Mouse (Mus musculus) liver, adult 2 months (tissue): ENCODE data around the gene Cenpj. TPM values are rescaled to one million over a fixed set of nuclear protein-coding genes. Genes with fewer than 3 reads are reported as not detected.

Experiments
- DNase-seq: peaks from one replicate; pipeline ENCODE4 v3.0.0-alpha.2; 2011; ENCODE audit warnings: low read depth, low spot score; ENCODE audit errors: extremely low read depth
- H3K27ac ChIP-seq: fragments of 200-500 bp; replicated peaks from 2 replicates; pipeline ENCODE4 v1.5.1; 2012; ENCODE audit warnings: low read depth, mild to moderate bottlenecking, control low read depth, inconsistent platforms, low read length; ENCODE audit not compliant: insufficient read depth
- H3K27me3 ChIP-seq: fragments of 200-500 bp; 2 replicates; pipeline ENCODE4 v1.6.1; 2012; ENCODE audit warnings: mild to moderate bottlenecking, moderate library complexity, low read length, inconsistent platforms; ENCODE audit not compliant: control insufficient read depth, insufficient read depth
- H3K36me3 ChIP-seq: fragments of 200-500 bp; 2 replicates; pipeline ENCODE4 v1.6.1; 2012; ENCODE audit warnings: low read length, inconsistent platforms; ENCODE audit not compliant: control insufficient read depth, insufficient read depth
- H3K4me1 ChIP-seq: fragments of 200-500 bp; 2 replicates; pipeline ENCODE4 v1.6.1; 2011; ENCODE audit warnings: low read length; ENCODE audit not compliant: control insufficient read depth, insufficient read depth
- H3K4me3 ChIP-seq: fragments of 200-500 bp; 2 replicates; pipeline ENCODE4 v1.5.1; 2011; ENCODE audit warnings: low read depth, mild to moderate bottlenecking, control low read depth, low read length, moderate library complexity; ENCODE audit not compliant: insufficient read depth
- H3K79me2 ChIP-seq: fragments of 200-500 bp; 2 replicates; pipeline ENCODE4 v1.6.1; 2012; ENCODE audit warnings: inconsistent platforms, mild to moderate bottlenecking, low read length, moderate library complexity; ENCODE audit not compliant: control insufficient read depth, insufficient read depth
- H3K9ac ChIP-seq: fragments of 200-500 bp; 2 replicates; pipeline ENCODE4 v1.6.1; 2012; ENCODE audit warnings: low read depth, mild to moderate bottlenecking, control low read depth, inconsistent platforms, low read length
- CTCF ChIP-seq: fragments of 200-500 bp; IDR thresholded peaks from 2 replicates; pipeline ENCODE4 v1.5.1; 2011; ENCODE audit warnings: low read depth, low read length, control low read depth
- POLR2A ChIP-seq: fragments of 200-500 bp; IDR thresholded peaks from 2 replicates; pipeline ENCODE4 v1.6.1; 2011; ENCODE audit warnings: low read length, control low read depth; ENCODE audit not compliant: insufficient read depth; ENCODE audit errors: extremely low read depth
- WGBS: fragments of 180-500 bp; shearing (Covaris S2); methylation state at CpG from one replicate; pipeline ENCODE4 v1.1.7; 2018; 5-methylcytosine and 5-hydroxymethylcytosine counted together
- polyA plus RNA-seq: library from polyadenylated mRNA; depleted of rRNA; stranded (reverse); fragments of >200 nt; gene quantifications from 2 replicates; pipeline ENCODE4 v1.2.3, GENCODE M21; 2012
- total RNA-seq: library from RNA; depleted of rRNA; stranded (reverse); fragments of >200 nt; gene quantifications from 2 replicates; pipeline ENCODE4 v1.2.3, GENCODE M21; 2014

Cenpj gene
- total and polyA plus RNA-seq, 2 experiments, result 0.67 to 4.1 TPM

DNA sequence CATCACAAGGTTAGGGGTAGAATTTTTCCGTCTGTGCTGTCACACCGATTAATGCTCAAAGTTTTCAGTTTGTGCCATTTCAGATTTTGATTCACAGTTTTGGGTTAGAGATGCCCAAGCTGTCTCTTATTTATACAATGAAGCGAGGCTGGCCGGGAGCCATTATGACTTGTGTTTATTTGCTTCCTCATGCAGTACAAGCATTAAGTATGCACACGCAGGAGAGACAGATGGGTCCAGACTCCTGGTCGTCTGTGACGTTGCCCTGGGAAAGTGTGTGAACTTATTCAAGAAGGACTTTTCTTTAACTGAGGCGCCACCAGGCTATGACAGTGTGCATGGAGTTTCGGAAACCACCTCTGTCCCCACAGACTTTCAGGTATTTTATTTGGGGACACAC, 26.8 kb upstream of the Cenpj start:
- no peaks in the 10 kb centered on the region for H3K27me3 ChIP-seq
- DNase-seq, result no peak
- no peak overlapping the region for H3K27ac ChIP-seq
- H3K4me1 ChIP-seq, result peaks cover 9% of the 10 kb centered on the region; the same call in 1 of the 2 replicates
- WGBS, result 93% methylated on average over 9 of the region's 9 CpGs
- no peak overlapping the region for H3K4me3 ChIP-seq
- no peak for TF ChIP-seq CTCF
- no peak for TF ChIP-seq POLR2A
- no peak overlapping the region for H3K9ac ChIP-seq
- peaks cover 34% of the 10 kb centered on the region for H3K36me3 ChIP-seq
- no peaks in the 10 kb centered on the region for H3K79me2 ChIP-seq

DNA sequence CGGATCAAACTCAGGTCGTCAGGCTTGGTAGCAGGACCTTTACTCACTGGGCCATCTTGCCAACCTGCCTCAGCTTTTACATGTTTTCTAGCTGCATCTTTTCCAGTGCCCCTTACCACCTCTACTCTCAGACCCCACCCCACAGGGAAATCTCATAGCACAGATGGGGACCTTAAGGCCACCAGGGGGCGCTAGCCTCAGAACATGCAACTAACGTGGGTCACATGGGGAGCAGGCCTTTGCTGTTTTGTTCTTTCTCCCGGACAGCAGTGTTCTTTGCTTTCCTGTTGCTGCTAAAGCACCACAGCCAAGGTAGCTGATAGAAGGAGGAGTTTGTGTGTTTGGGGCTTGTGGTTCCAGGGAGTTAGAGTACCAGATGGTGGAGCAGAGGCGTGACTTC, 23.5 kb upstream of the Cenpj start:
- WGBS, result 64% methylated on average over 6 of the region's 6 CpGs
- Histone ChIP-seq H3K4me1 (peaks cover 12% of the 10 kb centered on the region; the same call in 1 of the 2 replicates), H3K27ac (no peak overlapping the region), H3K36me3 (peaks cover 42% of the 10 kb centered on the region), H3K79me2 (no peaks in the 10 kb centered on the region), H3K9ac (no peak overlapping the region), H3K4me3 (no peak overlapping the region), H3K27me3 (no peaks in the 10 kb centered on the region)
- peak; percentile 41 for DNase-seq
- TF ChIP-seq POLR2A, result no peak
- peak; percentile 87 for TF ChIP-seq CTCF

DNA sequence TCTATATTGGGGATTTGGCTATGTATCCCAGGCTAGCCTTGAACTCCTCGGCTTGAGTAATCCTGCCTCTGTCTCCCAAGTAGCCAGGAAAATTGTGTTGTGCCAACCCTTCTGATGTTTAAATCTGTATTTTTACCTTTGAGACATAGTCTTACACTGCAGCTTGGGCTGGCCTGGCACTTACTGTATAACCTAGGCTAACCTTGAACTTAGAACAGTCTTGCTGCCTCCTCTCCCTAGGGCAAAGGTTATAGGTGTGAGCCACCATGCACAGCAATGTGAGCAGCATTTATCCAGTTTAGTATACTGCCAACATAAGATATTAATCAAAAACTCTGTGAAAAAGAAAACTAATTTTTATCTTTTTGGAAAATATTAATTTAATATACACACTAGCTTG, 19.6 kb upstream of the Cenpj start:
- Histone ChIP-seq H3K9ac (no peak overlapping the region), H3K36me3 (peaks cover 53% of the 10 kb centered on the region), H3K4me1 (peaks cover 12% of the 10 kb centered on the region; the same call in 1 of the 2 replicates), H3K27me3 (no peaks in the 10 kb centered on the region), H3K79me2 (no peaks in the 10 kb centered on the region), H3K27ac (peak overlapping the region; percentile 49; the same call in 1 of the 2 replicates), H3K4me3 (no peak overlapping the region)
- DNase-seq, result peak; percentile 74
- TF ChIP-seq POLR2A (0 out of 2 replicates have a peak, but pooled peaks have one; percentile 4), CTCF (no peak)
- 64% methylated on average over 1 of the region's 1 CpGs for WGBS

DNA sequence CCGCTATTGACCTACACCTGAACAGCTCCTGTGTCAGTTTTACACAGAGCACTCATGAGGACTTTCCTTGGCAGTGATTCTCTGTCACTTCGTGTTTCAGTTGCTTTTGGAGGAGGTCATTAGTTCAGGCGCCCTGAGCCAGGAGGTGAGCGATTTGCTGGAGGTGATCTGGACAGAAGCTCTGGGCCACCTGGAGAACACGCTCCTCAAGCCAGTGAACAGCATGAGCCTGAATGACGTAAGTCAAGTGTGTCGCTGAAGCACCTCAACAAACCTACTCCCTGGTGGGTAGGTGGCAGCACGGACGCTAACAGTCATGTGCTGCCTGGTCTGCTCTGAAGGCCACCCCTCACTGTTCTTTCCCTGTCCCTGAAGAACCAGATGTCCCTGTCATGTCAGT, 17.0 kb upstream of the Cenpj start:
- 93% methylated on average over 9 of the region's 9 CpGs for WGBS
- no peak overlapping the region for H3K4me3 ChIP-seq
- H3K36me3 ChIP-seq, result peaks cover 53% of the 10 kb centered on the region
- no peak overlapping the region for H3K9ac ChIP-seq
- no peaks in the 10 kb centered on the region for H3K79me2 ChIP-seq
- H3K27me3 ChIP-seq, result no peaks in the 10 kb centered on the region
- H3K4me1 ChIP-seq, result peaks cover 12% of the 10 kb centered on the region; the same call in 1 of the 2 replicates
- TF ChIP-seq POLR2A (no peak), CTCF (no peak)
- H3K27ac ChIP-seq, result no peak overlapping the region
- no peak for DNase-seq

DNA sequence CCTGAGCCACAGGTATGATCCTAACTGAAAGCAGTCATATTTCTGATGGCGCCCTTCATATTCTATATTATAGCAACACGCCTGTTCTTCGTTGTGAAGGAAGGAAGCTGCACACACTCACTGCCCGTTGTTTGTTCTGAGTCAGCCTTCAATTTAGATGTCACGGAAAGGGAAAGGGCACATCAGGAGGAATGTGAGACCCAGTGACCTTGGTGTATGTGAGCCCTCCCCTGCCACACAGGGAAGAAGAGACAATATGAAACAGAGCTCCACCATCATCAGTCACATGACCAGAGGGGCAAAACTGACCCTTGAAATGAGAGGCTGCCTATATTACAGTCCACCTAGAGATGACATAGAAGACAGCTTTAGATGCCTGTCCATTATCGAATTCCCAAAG, 7.1 kb upstream of the Cenpj start:
- no peak for TF ChIP-seq CTCF
- TF ChIP-seq POLR2A, result no peak
- Histone ChIP-seq H3K36me3 (peaks cover 22% of the 10 kb centered on the region), H3K4me1 (no peaks in the 10 kb centered on the region), H3K27me3 (no peaks in the 10 kb centered on the region), H3K9ac (no peak overlapping the region), H3K4me3 (no peak overlapping the region), H3K27ac (no peak overlapping the region), H3K79me2 (peaks cover 13% of the 10 kb centered on the region; the same call in 1 of the 2 replicates)
- no peak for DNase-seq
- WGBS, result 86% methylated on average over 6 of the region's 6 CpGs

DNA sequence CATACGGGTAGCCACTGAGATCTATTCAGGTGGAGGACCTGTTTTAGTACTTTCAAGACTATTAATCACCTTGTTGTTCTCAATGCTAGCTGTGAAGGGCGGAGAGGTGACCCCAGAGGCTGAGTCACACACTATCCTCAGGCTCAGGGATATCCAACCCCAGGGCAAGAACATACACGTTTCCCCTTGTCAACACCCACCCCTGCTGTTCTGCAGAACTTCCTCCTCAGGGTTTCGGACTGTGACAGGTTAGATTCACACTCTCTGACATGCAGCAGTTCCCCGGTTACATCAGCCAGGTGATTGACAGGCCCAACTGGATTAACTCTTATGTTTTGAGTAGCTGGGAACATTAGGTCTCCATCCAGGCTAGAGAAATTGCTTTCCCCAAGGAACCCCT, 5.9 kb upstream of the Cenpj start:
- Histone ChIP-seq H3K4me1 (no peaks in the 10 kb centered on the region), H3K79me2 (peaks cover 16% of the 10 kb centered on the region; the same call in 1 of the 2 replicates), H3K9ac (no peak overlapping the region), H3K4me3 (no peak overlapping the region), H3K36me3 (peaks cover 19% of the 10 kb centered on the region), H3K27me3 (no peaks in the 10 kb centered on the region), H3K27ac (no peak overlapping the region)
- TF ChIP-seq CTCF, result no peak
- no peak for TF ChIP-seq POLR2A
- WGBS, result 80% methylated on average over 5 of the region's 5 CpGs
- DNase-seq, result no peak
